Mouse (Mus musculus) MEL (cell line): ENCODE data around the gene Ddx17. TPM values are rescaled to one million over a fixed set of nuclear protein-coding genes. Genes with fewer than 3 reads are reported as not detected.

Experiments used
- DNase-seq: peaks from one replicate; pipeline ENCODE4 v3.0.0; 2011; ENCODE audit warnings: low read depth, low spot score
- H3K27ac ChIP-seq: 2 replicates; pipeline ENCODE4 v1.5.1; 2012; ENCODE audit warnings: low read depth, mild to moderate bottlenecking, control low read depth, low read length, moderate library complexity; ENCODE audit not compliant: control insufficient read depth
- H3K27me3 ChIP-seq, 2 experiments: fragments of 150-350 bp in 1 of 2; sonication (generic) in 1 of 2; 2 replicates each; pipeline ENCODE4 v1.6.1; 2012; ENCODE audit warnings: low read length in 2 of 2, mild to moderate bottlenecking in 2 of 2, improper control_type of control experiment in 1 of 2, moderate library complexity in 1 of 2; ENCODE audit not compliant: insufficient read depth in 2 of 2, control insufficient read depth in 1 of 2
- H3K36me3 ChIP-seq, 2 experiments: 2 replicates each; pipeline ENCODE4 v1.6.1; 2012 to 2014; ENCODE audit warnings: low read length in 2 of 2, improper control_type of control experiment in 1 of 2, inconsistent platforms in 1 of 2, mild to moderate bottlenecking in 1 of 2; ENCODE audit not compliant: insufficient read depth in 2 of 2, control insufficient read depth in 1 of 2
- H3K4me1 ChIP-seq, 2 experiments: fragments of 150-350 bp in 1 of 2; sonication (generic) in 1 of 2; 2 replicates each; pipeline ENCODE4 v1.6.1; 2012; ENCODE audit warnings: low read length in 2 of 2, improper control_type of control experiment in 1 of 2, mild to moderate bottlenecking in 1 of 2; ENCODE audit not compliant: insufficient read depth in 2 of 2, control insufficient read depth in 1 of 2
- H3K4me3 ChIP-seq, 2 experiments: fragments of 150-350 bp in 1 of 2; sonication (generic) in 1 of 2; 2 replicates each; pipeline ENCODE4 v1.5.1; 2012; ENCODE audit warnings: low read depth in 2 of 2, low read length in 2 of 2, mild to moderate bottlenecking in 2 of 2, moderate library complexity in 2 of 2, control low read depth in 1 of 2, improper control_type of control experiment in 1 of 2; ENCODE audit not compliant: control insufficient read depth in 1 of 2, insufficient read depth in 1 of 2
- H3K79me2 ChIP-seq: 2 replicates; pipeline ENCODE4 v1.6.1; 2012; ENCODE audit warnings: mild to moderate bottlenecking, low read length, moderate library complexity; ENCODE audit not compliant: control insufficient read depth, poor library complexity, insufficient read depth
- H3K9ac ChIP-seq: 2 replicates; pipeline ENCODE4 v1.6.1; 2012; ENCODE audit warnings: low read depth, mild to moderate bottlenecking, control low read depth, low read length, moderate library complexity; ENCODE audit not compliant: control insufficient read depth, poor library complexity, severe bottlenecking
- H3K9me3 ChIP-seq: fragments of 150-350 bp; sonication (generic); replicated peaks from 2 replicates; pipeline ENCODE4 v1.6.1; 2012; ENCODE audit warnings: mild to moderate bottlenecking, low read length, improper control_type of control experiment, moderate library complexity; ENCODE audit not compliant: insufficient read depth
- GATA1 ChIP-seq: IDR thresholded peaks from 2 replicates; pipeline ENCODE4 v1.6.1; 2011; ENCODE audit warnings: low read depth, low read length, improper control_type of control experiment
- KAT2A ChIP-seq: conservative IDR thresholded peaks from 2 replicates; pipeline ENCODE4 v1.6.1; 2012; ENCODE audit warnings: low read depth, low read length, improper control_type of control experiment, inconsistent platforms
- MAX ChIP-seq: IDR thresholded peaks from 2 replicates; pipeline ENCODE4 v1.6.1; 2011; ENCODE audit warnings: low read length, improper control_type of control experiment
- POLR2AphosphoS2 ChIP-seq: IDR thresholded peaks from 2 replicates; pipeline ENCODE4 v1.6.1; 2011; ENCODE audit warnings: low read length, improper control_type of control experiment
- RCOR1 ChIP-seq: IDR thresholded peaks from 2 replicates; pipeline ENCODE4 v1.6.1; 2012; ENCODE audit warnings: low read depth, mild to moderate bottlenecking, inconsistent platforms, low read length, improper control_type of control experiment
- SIN3A ChIP-seq: IDR thresholded peaks from 2 replicates; pipeline ENCODE4 v1.6.1; 2012; ENCODE audit warnings: low read length, improper control_type of control experiment, inconsistent platforms
- SMC3 ChIP-seq: IDR thresholded peaks from 2 replicates; pipeline ENCODE4 v1.6.1; 2011; ENCODE audit warnings: low read depth, low read length, improper control_type of control experiment
- ZC3H11A ChIP-seq: IDR thresholded peaks from 2 replicates; pipeline ENCODE4 v1.6.1; 2012; ENCODE audit warnings: low read depth, mild to moderate bottlenecking, inconsistent platforms, low read length, improper control_type of control experiment
- ZKSCAN1 ChIP-seq: IDR thresholded peaks from 2 replicates; pipeline ENCODE4 v1.6.1; 2012; ENCODE audit warnings: low read depth, mild to moderate bottlenecking, inconsistent platforms, low read length, improper control_type of control experiment, moderate library complexity
- polyA plus RNA-seq, 2 experiments: library from polyadenylated mRNA; stranded (reverse) in 1 of 2; unstranded in 1 of 2; fragments of >175 nt in 1 of 2; fragments of >200 nt in 1 of 2; gene quantifications; 2 replicates each; pipeline versions ENCODE4 v1.2.1 to v1.2.4; 2012; ENCODE audit warnings: low replicate concordance in 2 of 2, low read depth in 1 of 2; ENCODE audit not compliant: insufficient read length in 2 of 2, insufficient read depth in 1 of 2, missing spikeins in 1 of 2
- total RNA-seq: library from RNA; depleted of rRNA; stranded (reverse); fragments of 300-350 nt; gene quantifications from 2 replicates; pipeline ENCODE4 v1.2.3, GENCODE M21; 2012

Gene Ddx17
- total and polyA plus RNA-seq, 3 experiments = 85.4 to 148 (median 115) TPM

DNA sequence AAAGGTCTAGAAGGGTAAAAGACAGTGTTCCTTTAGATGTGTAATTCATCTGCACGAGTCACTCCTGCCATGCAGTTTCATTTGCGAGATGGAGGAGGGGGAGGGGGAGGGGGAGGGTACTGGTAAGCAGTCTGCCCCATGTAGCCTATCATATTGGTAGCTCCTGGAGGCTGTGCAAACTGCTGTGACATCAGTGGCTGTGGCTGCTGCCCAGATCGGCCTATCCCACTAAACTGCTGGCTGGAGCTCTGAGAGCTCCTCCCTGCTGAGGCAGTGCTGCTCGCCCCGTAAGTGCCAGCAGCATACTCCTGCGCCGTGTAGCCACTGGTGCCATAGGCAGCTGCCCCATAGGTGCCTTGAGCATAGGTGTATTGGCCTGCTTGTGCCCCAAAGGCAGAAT lies 16.6 kb downstream of the Ddx17 start:
- no peaks in the 10 kb centered on the region for H3K27me3 ChIP-seq
- no peaks in the 10 kb centered on the region for H3K79me2 ChIP-seq
- no peak for TF ChIP-seq MAX
- TF ChIP-seq RCOR1 = no peak
- TF ChIP-seq SIN3A = no peak
- no peak for TF ChIP-seq ZC3H11A
- TF ChIP-seq, all 39 proteins: peak for 0
- DNase-seq = no peak
- H3K9ac ChIP-seq = no peak overlapping the region
- no peaks in the 10 kb centered on the region for H3K4me1 ChIP-seq
- H3K9me3 ChIP-seq = no peaks in the 10 kb centered on the region
- H3K27ac ChIP-seq = no peak overlapping the region
- no peak overlapping the region for H3K4me3 ChIP-seq
- H3K36me3 ChIP-seq = peaks cover 0 to 21% of the 10 kb centered on the region in 2 experiments; a peak in 2 of 4 replicates

DNA sequence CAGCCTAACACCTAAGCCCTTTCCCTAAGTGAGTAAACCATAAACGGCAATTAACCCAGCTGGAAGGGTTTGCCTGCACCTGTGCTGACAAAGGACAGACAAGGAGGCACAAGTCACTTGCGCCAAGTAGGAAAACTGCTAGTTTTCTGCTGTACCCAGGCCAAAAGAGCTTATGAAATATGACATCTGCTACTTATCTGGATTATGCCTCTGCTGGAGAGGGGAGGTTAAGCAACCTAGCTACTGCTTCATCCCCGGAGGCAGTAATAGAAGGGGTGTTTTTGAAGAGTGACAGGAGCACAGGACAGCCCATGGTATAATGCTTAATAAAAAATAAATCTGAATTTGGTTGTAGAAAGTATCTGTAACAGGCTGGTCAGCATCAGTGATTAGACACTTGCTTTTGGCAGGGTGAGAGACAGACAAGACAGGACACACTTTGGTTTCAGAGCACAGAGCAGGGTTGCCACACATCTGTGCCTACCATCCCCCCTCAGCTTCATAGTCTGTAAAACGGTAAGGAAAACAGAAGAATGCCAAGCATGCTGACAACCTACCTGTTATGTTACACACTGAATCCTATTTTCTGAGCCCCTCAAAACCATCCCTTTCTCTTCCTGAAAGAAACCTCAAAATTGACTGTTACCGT lies 18.4 kb downstream of the Ddx17 start:
- no peak for DNase-seq
- Histone ChIP-seq H3K4me1 (no peaks in the 10 kb centered on the region), H3K9ac (no peak overlapping the region), H3K36me3 (peaks cover 0 to 12% of the 10 kb centered on the region in 2 experiments; a peak in 2 of 4 replicates), H3K27me3 (no peaks in the 10 kb centered on the region), H3K4me3 (no peak overlapping the region), H3K79me2 (no peaks in the 10 kb centered on the region), H3K9me3 (no peaks in the 10 kb centered on the region), H3K27ac (no peak overlapping the region)
- TF ChIP-seq POLR2AphosphoS2 (0 out of 2 replicates have a peak, but pooled peaks have one; percentile 13), ZKSCAN1 (no peak)

DNA sequence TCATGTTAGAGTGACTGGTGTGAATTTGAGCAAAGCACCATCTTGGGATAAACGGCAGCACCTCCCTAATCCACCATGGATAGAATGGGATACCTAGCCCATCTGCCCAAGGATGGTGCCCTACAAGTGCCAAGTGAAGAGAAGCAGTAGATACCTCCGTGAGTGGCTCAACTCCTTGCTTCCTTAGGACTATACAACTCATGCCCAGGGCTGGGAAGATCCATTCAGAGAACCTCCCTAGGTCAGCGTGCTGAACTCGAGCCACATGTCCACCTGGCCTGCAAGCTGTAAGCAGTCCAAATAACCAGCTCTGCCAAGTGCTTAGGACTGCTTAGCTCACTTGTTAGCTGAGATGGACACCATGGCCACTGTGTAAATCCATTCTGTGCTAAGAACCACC lies 19.3 kb downstream of the Ddx17 start:
- no peaks in the 10 kb centered on the region for H3K9me3 ChIP-seq
- TF ChIP-seq GATA1 (no peak), KAT2A (no peak), SMC3 (no peak)
- no peaks in the 10 kb centered on the region for H3K4me1 ChIP-seq
- H3K27me3 ChIP-seq = no peaks in the 10 kb centered on the region
- no peak overlapping the region for H3K9ac ChIP-seq
- peaks cover 0 to 9% of the 10 kb centered on the region in 2 experiments; a peak in 2 of 4 replicates for H3K36me3 ChIP-seq
- H3K79me2 ChIP-seq = no peaks in the 10 kb centered on the region
- H3K27ac ChIP-seq = no peak overlapping the region
- no peak for DNase-seq
- no peak overlapping the region for H3K4me3 ChIP-seq
